Comparison of ENCODE assay signal across 27 mouse cellular contexts in genomic region chr2:105429899-105430298, GRCm38 (mm10). TPM values are rescaled to one million over a fixed set of nuclear protein-coding genes. Genes with fewer than 3 reads are reported as not detected.
DNase-seq lines count a peak whose midpoint lies in the region; ATAC-seq lines count a peak whose summit lies in the region.
"Had no signal": no experiment of that assay in that cellular context is flagged by ENCODE, and none has a peak within 500 bp of the region (broad histone marks: within the 10 kb centered on the region; RNA-seq: fewer than 3 reads in every experiment).

No protein-coding gene starts in this region.

- no peaks in the 10 kb centered on the region for H3K9me3 ChIP-seq in limb, embryonic 12.5 days
- H3K9me3 ChIP-seq in limb, embryonic 10.5 days (replicated peaks) = no peaks in the 10 kb centered on the region
- H3K9me3 ChIP-seq: embryonic facial prominence, embryonic 10.5 days; embryonic facial prominence, embryonic 13.5 days; forebrain, embryonic 12.5 days; forebrain, embryonic 15.5 days; heart, embryonic 10.5 days; heart, embryonic 13.5 days; hindbrain, embryonic 12.5 days; hindbrain, embryonic 15.5 days had no signal

- no peak overlapping the region for H3K4me3 ChIP-seq in limb, embryonic 12.5 days (replicated peaks)
- no peak overlapping the region for H3K4me3 ChIP-seq in limb, embryonic 10.5 days
- H3K4me3 ChIP-seq: embryonic facial prominence, embryonic 10.5 days; embryonic facial prominence, embryonic 13.5 days; erythroblast, embryonic 14.5 days; forebrain, embryonic 12.5 days; forebrain, embryonic 15.5 days; heart, adult 2 months; heart, embryonic 10.5 days; heart, embryonic 13.5 days; hindbrain, embryonic 12.5 days; hindbrain, embryonic 15.5 days had no signal

- 0 out of 2 replicates have a peak, but pooled peaks have one; percentile 23 for ATAC-seq in limb, embryonic 12.5 days (ENCODE audit: insufficient number of reproducible peaks, insufficient read depth, low FRiP score, low TSS enrichment, low read depth)
- ATAC-seq in granulocyte monocyte progenitor cell, adult 5-6 weeks (replicated peaks; ENCODE audit: poor library complexity, severe bottlenecking) = peak; percentile 34
- ATAC-seq in inflammation-experienced regulatory T-cells, adult 6 months = peak; percentile 21
- ATAC-seq: forebrain, embryonic 15.5 days; intestine, embryonic 16.5 days had no signal

- H3K9ac ChIP-seq in limb, embryonic 12.5 days (replicated peaks) = no peak overlapping the region
- H3K9ac ChIP-seq: embryonic facial prominence, embryonic 13.5 days; forebrain, embryonic 12.5 days; forebrain, embryonic 15.5 days; heart, embryonic 13.5 days; hindbrain, embryonic 12.5 days; hindbrain, embryonic 15.5 days had no signal

- peaks cover 10% of the 10 kb centered on the region; the same call in 1 of the 2 replicates for H3K27me3 ChIP-seq in limb, embryonic 12.5 days
- H3K27me3 ChIP-seq in limb, embryonic 10.5 days (ENCODE audit: low read depth, poor library complexity, severe bottlenecking) = peaks cover 19% of the 10 kb centered on the region; the same call in 1 of the 2 replicates

- H3K36me3 ChIP-seq in limb, embryonic 12.5 days = no peaks in the 10 kb centered on the region
- no peaks in the 10 kb centered on the region for H3K36me3 ChIP-seq in limb, embryonic 10.5 days
- H3K36me3 ChIP-seq: embryonic facial prominence, embryonic 10.5 days; embryonic facial prominence, embryonic 13.5 days; forebrain, embryonic 12.5 days; forebrain, embryonic 15.5 days; heart, embryonic 10.5 days; heart, embryonic 13.5 days; hindbrain, embryonic 12.5 days; hindbrain, embryonic 15.5 days had no signal

- no peak overlapping the region for H3K4me2 ChIP-seq in limb, embryonic 12.5 days
- H3K4me2 ChIP-seq: embryonic facial prominence, embryonic 13.5 days; forebrain, embryonic 12.5 days; forebrain, embryonic 15.5 days; heart, embryonic 13.5 days; hindbrain, embryonic 12.5 days; hindbrain, embryonic 15.5 days had no signal

- no peak for DNase-seq in limb, embryonic 10.5 days (ENCODE audit: low spot score)
- DNase-seq in naive thymus-derived CD4-positive, alpha-beta T cell, adult 2 months (ENCODE audit: low read depth) = peak; percentile 7
- DNase-seq in right cerebral cortex, adult 2 months (ENCODE audit: low spot score in 2 of 2) = no peak
- no peak for DNase-seq in adrenal gland, postnatal 10 days
- DNase-seq in retina, embryonic 14.5 days (ENCODE audit: low spot score) = no peak
- DNase-seq: adrenal gland, postnatal 14 days; B cell, adult 2 months; cerebellum, adult 11-12 months; cerebellum, adult 9-10 months; cerebellum, postnatal 14 days; gastrocnemius, postnatal 25 days; heart, adult 2 months; heart, postnatal 14 days; heart, postnatal 4 days had no signal

- no peak overlapping the region for H3K27ac ChIP-seq in limb, embryonic 12.5 days
- no peak overlapping the region for H3K27ac ChIP-seq in limb, embryonic 10.5 days
- H3K27ac ChIP-seq: embryonic facial prominence, embryonic 10.5 days; embryonic facial prominence, embryonic 13.5 days; forebrain, embryonic 12.5 days; forebrain, embryonic 15.5 days; heart, adult 2 months; heart, embryonic 10.5 days; heart, embryonic 13.5 days; hindbrain, embryonic 12.5 days; hindbrain, embryonic 15.5 days had no signal

- WGBS in limb, embryonic 12.5 days = 60% methylated on average over 6 of the region's 6 CpGs
- WGBS in limb, embryonic 10.5 days = 79% methylated on average over 6 of the region's 6 CpGs

- peaks cover 10% of the 10 kb centered on the region for H3K4me1 ChIP-seq in limb, embryonic 12.5 days (replicated peaks)
- H3K4me1 ChIP-seq in limb, embryonic 10.5 days = peaks cover 5% of the 10 kb centered on the region; the same call in 1 of the 2 replicates
- H3K4me1 ChIP-seq: forebrain, embryonic 15.5 days; hindbrain, embryonic 15.5 days had no signal

RNA-seq across cellular contexts. Expression of gene Rcn1, which starts 30.8 kb away (rescaled TPM):
- polyA plus RNA-seq in limb, embryonic 12.5 days (2016; fragmentation: Nextera tagmentation; extraction: Ambion mirVana) = 171 and 176 TPM in 2 replicates
- polyA plus RNA-seq in limb, embryonic 10.5 days (2016; fragmentation: Nextera tagmentation; extraction: Ambion mirVana) = 96.8 and 116 TPM in 2 replicates
- total RNA-seq in granulocyte monocyte progenitor cell, adult 5-6 weeks (2014; fragmentation: Nextera tagmentation) = 15.1 and 26.4 TPM in 2 replicates
- total RNA-seq in granulocyte monocyte progenitor cell, adult 5-6 weeks (2017) = 45.2 and 50.2 TPM in 2 replicates
- 10 to 100 TPM in 1 of 3 experiments, 1 to 10 TPM in 2; 7.5 to 17.7 (median 8.5) TPM for polyA plus RNA-seq in inflammation-experienced regulatory T-cells, adult 6 months (2017; shearing (Covaris generic))
- total RNA-seq in adrenal gland, postnatal 10 days (2021) = 10 to 100 TPM; 63.7 to 86.3 TPM
